Mouse (Mus musculus): ENCODE results near the gene Rad54l.

The Rad54l gene

GRCm38 (mm10) chr4:116140801-116141574 lies 17.5 kb upstream of the Rad54l start:
- no peak for DNase-seq (ENCODE audit: low read depth)

- no peak for DNase-seq (ENCODE audit: low read depth)
Observed at GRCm38 (mm10) chr4:116137421-116137996, 14.0 kb upstream of the Rad54l start.

GRCm38 (mm10) chr4:116134990-116135389 lies 11.5 kb upstream of the Rad54l start:
- no peak for DNase-seq (ENCODE audit: low read depth)

GRCm38 (mm10) chr4:116133126-116133525 lies 9.6 kb upstream of the Rad54l start:
- no peak for DNase-seq (ENCODE audit: low read depth)

- DNase-seq (ENCODE audit: low read depth), result no peak
Observed at GRCm38 (mm10) chr4:116127956-116128355, 4.5 kb upstream of the Rad54l start.

- DNase-seq (ENCODE audit: low read depth), result no peak
Observed at GRCm38 (mm10) chr4:116125803-116126386, 2.4 kb upstream of the Rad54l start.

- DNase-seq (ENCODE audit: low read depth), result no peak
Observed at GRCm38 (mm10) chr4:116122762-116123161, 728 bp downstream of the Rad54l start.

- no peak for DNase-seq (ENCODE audit: low read depth)
Observed at GRCm38 (mm10) chr4:116111486-116111885, 12.0 kb downstream of the Rad54l start.

GRCm38 (mm10) chr4:116110695-116111094 lies 12.8 kb downstream of the Rad54l start:
- DNase-seq (ENCODE audit: low read depth), result no peak

- no peak for DNase-seq (ENCODE audit: low read depth)
Observed at GRCm38 (mm10) chr4:116105278-116105677, 18.2 kb downstream of the Rad54l start.

GRCm38 (mm10) chr4:116100959-116101358 lies 22.5 kb downstream of the Rad54l start:
- no peak for DNase-seq (ENCODE audit: low read depth)

- DNase-seq (ENCODE audit: low read depth), result no peak
Observed at GRCm38 (mm10) chr4:116097211-116097610, 26.3 kb downstream of the Rad54l start.

GRCm38 (mm10) chr4:116096291-116096690 lies 27.2 kb downstream of the Rad54l start:
- DNase-seq (ENCODE audit: low read depth), result no peak

- DNase-seq (ENCODE audit: low read depth), result no peak
Observed at GRCm38 (mm10) chr4:116088510-116089249, 34.8 kb downstream of the Rad54l start.

- DNase-seq (ENCODE audit: low read depth), result no peak
Observed at GRCm38 (mm10) chr4:116077240-116078095, 46.0 kb downstream of the Rad54l start.

GRCm38 (mm10) chr4:116076369-116077231 lies 46.9 kb downstream of the Rad54l start:
- no peak for DNase-seq (ENCODE audit: low read depth)

GRCm38 (mm10) chr4:116075631-116076368 lies 47.7 kb downstream of the Rad54l start:
- peak; percentile 32 for DNase-seq (ENCODE audit: low read depth)

GRCm38 (mm10) chr4:116074861-116075620 lies 48.4 kb downstream of the Rad54l start, which contains the start of the genes Uqcrh and Lrrc41:
Gene Uqcrh, minus strand, starts transcription at chr4:116075071.
Gene Lrrc41, plus strand, starts transcription at chr4:116075269.
- peak; percentile 86 for DNase-seq (ENCODE audit: low read depth)

- DNase-seq (ENCODE audit: low read depth), result peak; percentile 36
Observed at GRCm38 (mm10) chr4:116074145-116074675, 49.3 kb downstream of the Rad54l start.
